Mouse (Mus musculus) ES-E14 (cell line): Measurements from ENCODE around the gene Ankmy1. TPM values are rescaled to one million over a fixed set of nuclear protein-coding genes. Genes with fewer than 3 reads are reported as not detected.

Source experiments
- DNase-seq: peaks from one replicate; pipeline ENCODE4 v3.0.0-alpha.2; 2013; ENCODE audit warnings: low read depth, low spot score
- H3K27ac ChIP-seq: 2 replicates; pipeline ENCODE4 v1.5.1; 2012; ENCODE audit warnings: low read depth, mild to moderate bottlenecking, low read length, moderate library complexity, mixed read lengths; ENCODE audit not compliant: poor library complexity, insufficient read depth, severe bottlenecking
- H3K36me3 ChIP-seq: 2 replicates; pipeline ENCODE4 v1.6.1; 2012; ENCODE audit warnings: mild to moderate bottlenecking, low read length, moderate library complexity, mixed read lengths; ENCODE audit not compliant: control insufficient read depth, poor library complexity, insufficient read depth, severe bottlenecking
- H3K4me1 ChIP-seq, 2 experiments: fragments of 150-350 bp in 1 of 2; sonication (generic) in 1 of 2; 2 replicates each; pipeline ENCODE4 v1.6.1; 2012; ENCODE audit warnings: low read length in 2 of 2, mild to moderate bottlenecking in 1 of 2, mixed read lengths in 1 of 2; ENCODE audit not compliant: control insufficient read depth in 2 of 2, insufficient read depth in 2 of 2, poor library complexity in 1 of 2
- H3K4me3 ChIP-seq, 2 experiments: fragments of 150-350 bp in 1 of 2; sonication (generic) in 1 of 2; 2 replicates each; pipeline ENCODE4 v1.5.1; 2012; ENCODE audit warnings: low read length in 2 of 2, low read depth in 1 of 2, mild to moderate bottlenecking in 1 of 2, mixed read lengths in 1 of 2; ENCODE audit not compliant: insufficient read depth in 1 of 2, poor library complexity in 1 of 2, severe bottlenecking in 1 of 2
- H3K9ac ChIP-seq: 2 replicates; pipeline ENCODE4 v1.6.1; 2012; ENCODE audit warnings: low read depth, mild to moderate bottlenecking, low read length, mixed read lengths; ENCODE audit not compliant: poor library complexity, insufficient read depth, severe bottlenecking
- H3K9me3 ChIP-seq: fragments of 150-350 bp; sonication (generic); 2 replicates; pipeline ENCODE4 v1.6.1; 2012; ENCODE audit warnings: low read depth, mild to moderate bottlenecking, low read length; ENCODE audit not compliant: control insufficient read depth, insufficient read depth
- CHD2 ChIP-seq: IDR thresholded peaks from 2 replicates; pipeline ENCODE4 v1.6.1; 2014; ENCODE audit warnings: mild to moderate bottlenecking, low read depth, low read length, inconsistent platforms
- HCFC1 ChIP-seq: IDR thresholded peaks from 2 replicates; pipeline ENCODE4 v1.6.1; 2012; ENCODE audit warnings: low read length, inconsistent platforms, borderline replicate concordance; ENCODE audit not compliant: insufficient read depth
- MAFK ChIP-seq: IDR thresholded peaks from 2 replicates; pipeline ENCODE4 v1.6.1; 2014; ENCODE audit warnings: mild to moderate bottlenecking, low read depth, low read length, inconsistent platforms; ENCODE audit not compliant: insufficient read depth
- ZC3H11A ChIP-seq: IDR thresholded peaks from 2 replicates; pipeline ENCODE4 v1.6.1; 2012; ENCODE audit warnings: low read depth, mild to moderate bottlenecking, inconsistent platforms, low read length, borderline replicate concordance
- ZNF384 ChIP-seq: IDR thresholded peaks from 2 replicates; pipeline ENCODE4 v1.6.1; 2012; ENCODE audit warnings: low read depth, low read length, inconsistent platforms
- in situ Hi-C, 2 experiments: fragments of 600-800 bp; cut with MboI; formaldehyde crosslinking; loops; one replicate each; pipeline ENCODE4 v1.15.1; 2025; ENCODE audit warnings: low sequenced_read_pairs in 2 of 2, inconsistent platforms in 1 of 2; ENCODE audit not compliant: unreplicated experiment in 2 of 2
- total RNA-seq: library from RNA; depleted of rRNA; stranded (reverse); fragments of 300-350 nt; gene quantifications from 2 replicates; pipeline ENCODE4 v1.2.3, GENCODE M21; 2012; rRNA removed

The Ankmy1 gene
- total RNA-seq, 1 experiment = 0.71 TPM

DNA sequence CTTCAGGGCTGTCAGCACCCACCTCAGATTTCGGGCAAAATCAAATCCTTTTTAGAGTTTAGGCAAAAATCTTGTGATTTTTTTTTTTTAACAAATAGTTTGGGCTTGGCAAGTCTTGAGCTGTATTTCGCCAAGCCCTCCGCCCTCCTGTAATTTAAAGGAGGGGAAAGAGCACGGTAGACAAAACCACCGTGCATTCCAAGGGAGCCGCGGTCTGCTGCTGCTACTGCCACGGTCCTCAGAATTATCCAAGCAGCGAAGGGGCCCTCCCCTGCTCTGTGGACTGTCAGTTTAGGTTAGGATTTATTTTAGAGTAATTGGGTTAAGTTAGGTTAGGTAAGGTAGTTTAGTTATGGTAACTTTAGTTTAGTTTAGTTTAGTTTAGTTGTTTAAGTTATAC, 87.6 kb downstream of the Ankmy1 start:
- Histone ChIP-seq H3K9me3 (no peaks in the 10 kb centered on the region), H3K27ac (no peak overlapping the region), H3K9ac (no peak overlapping the region), H3K4me3 (no peak overlapping the region), H3K4me1 (no peaks in the 10 kb centered on the region), H3K36me3 (no peaks in the 10 kb centered on the region)
- in situ Hi-C loops = no loop called here
- TF ChIP-seq CHD2 (no peak), HCFC1 (no peak), MAFK (no peak), ZC3H11A (no peak), ZNF384 (no peak)
- DNase-seq = no peak

DNA sequence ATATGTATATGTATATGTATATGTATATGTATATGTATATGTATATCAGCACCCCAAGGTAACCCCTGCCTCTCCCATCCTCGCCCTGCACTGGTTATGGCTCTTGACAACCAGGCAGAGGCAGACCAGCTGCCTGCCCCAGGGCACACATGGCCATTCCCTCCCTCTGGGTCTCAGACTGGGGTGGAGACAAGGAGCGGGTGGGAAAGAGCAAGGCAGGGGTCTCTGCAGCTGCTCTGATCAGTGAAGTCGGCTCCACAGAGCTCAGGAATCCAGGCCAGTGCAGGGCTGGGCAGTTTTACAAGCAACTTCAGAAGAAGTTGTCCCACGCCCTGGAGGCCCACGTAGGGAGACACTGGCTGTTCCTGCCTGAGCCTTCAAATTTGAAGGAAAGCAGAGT, 88.4 kb downstream of the Ankmy1 start:
- TF ChIP-seq MAFK = no peak
- no peak for TF ChIP-seq HCFC1
- no peak for TF ChIP-seq CHD2
- TF ChIP-seq ZC3H11A = no peak
- no peak for TF ChIP-seq ZNF384
- no peak overlapping the region for H3K9ac ChIP-seq
- in situ Hi-C loops = no loop called here
- no peak overlapping the region for H3K4me3 ChIP-seq
- H3K4me1 ChIP-seq = no peaks in the 10 kb centered on the region
- H3K27ac ChIP-seq = no peak overlapping the region
- H3K9me3 ChIP-seq = no peaks in the 10 kb centered on the region
- no peak for DNase-seq
- no peaks in the 10 kb centered on the region for H3K36me3 ChIP-seq

Other genes starting within 250 kb of the Ankmy1 start
- gene Gpc1, start 71.3 kb downstream of the Ankmy1 start, total RNA-seq = 38.0 and 49.9 TPM in 2 replicates
- gene Dusp28, start 4.1 kb upstream of the Ankmy1 start, total RNA-seq = 4.8 and 6.0 TPM in 2 replicates
- gene Rnpepl1, start 7.9 kb upstream of the Ankmy1 start, total RNA-seq = 15.8 and 20.2 TPM in 2 replicates
- 32.6 and 47.8 TPM in 2 replicates for gene Capn10, start 31.5 kb upstream of the Ankmy1 start, total RNA-seq
- 0.22 and 0.42 TPM in 2 replicates for gene Gpr35, start 48.0 kb upstream of the Ankmy1 start, total RNA-seq
- gene Aqp12, start 103.4 kb upstream of the Ankmy1 start, total RNA-seq = not detected in 2 replicates
- 8.2 and 10.2 TPM in 2 replicates for gene Kif1a, start 199.0 kb upstream of the Ankmy1 start, total RNA-seq
- gene Agxt, start 232.3 kb upstream of the Ankmy1 start, total RNA-seq = not detected in 2 replicates